30 mouse cellular contexts compared by ENCODE assay signal in genomic region chr9:15619767-15620166, GRCm38 (mm10). TPM values are rescaled to one million over a fixed set of nuclear protein-coding genes. Genes with fewer than 3 reads are reported as not detected.
A peak's percentile ranks its signal among the peaks of the same experiment; 100 is the strongest.
DNase-seq lines count a peak whose midpoint lies in the region; ATAC-seq lines count a peak whose summit lies in the region.
"Had no signal": no experiment of that assay in that cellular context is flagged by ENCODE, and none has a peak within 500 bp of the region (broad histone marks: within the 10 kb centered on the region; RNA-seq: fewer than 3 reads in every experiment).

No protein-coding gene starts in this region.

- H3K27ac ChIP-seq in midbrain, embryonic 16.5 days (ENCODE audit: low read length), result no peak overlapping the region
- H3K27ac ChIP-seq in midbrain, embryonic 14.5 days (replicated peaks; ENCODE audit: low read depth, low read length), result no peak overlapping the region
- H3K27ac ChIP-seq in limb, embryonic 11.5 days (replicated peaks; ENCODE audit: low read depth, low read length), result no peak overlapping the region
- H3K27ac ChIP-seq: heart, embryonic 15.5 days; intestine, embryonic 15.5 days; limb, embryonic 13.5 days; liver, embryonic 12.5 days; midbrain, embryonic 12.5 days had no signal

- peak; percentile 58; the same call in 1 of the 2 replicates for ATAC-seq in midbrain, embryonic 16.5 days
- ATAC-seq in midbrain, embryonic 14.5 days (ENCODE audit: low FRiP score, low TSS enrichment), result no peak; the same call in 1 of the 2 replicates
- ATAC-seq in limb, embryonic 11.5 days (ENCODE audit: insufficient number of reproducible peaks, low FRiP score, low TSS enrichment, low read depth), result 0 out of 2 replicates have a peak, but pooled peaks have one; percentile 17
- ATAC-seq: intestine, embryonic 15.5 days; liver, embryonic 12.5 days; Patski had no signal

- no peak overlapping the region for H3K4me2 ChIP-seq in midbrain, embryonic 16.5 days (ENCODE audit: low read length)
- H3K4me2 ChIP-seq in midbrain, embryonic 14.5 days (ENCODE audit: low read length), result no peak overlapping the region
- no peak overlapping the region for H3K4me2 ChIP-seq in limb, embryonic 11.5 days (ENCODE audit: low read depth, severe bottlenecking)
- H3K4me2 ChIP-seq: heart, embryonic 15.5 days; intestine, embryonic 15.5 days; limb, embryonic 13.5 days; liver, embryonic 12.5 days; midbrain, embryonic 12.5 days had no signal

- DNase-seq in heart, adult 11 months, result peak; percentile 56
- no peak for DNase-seq in heart, postnatal 25 days (ENCODE audit: low spot score)
- DNase-seq in midbrain, embryonic 14.5 days, result no peak
- peak; percentile 6 for DNase-seq in limb, embryonic 11.5 days (ENCODE audit: low spot score)
- DNase-seq in right cerebral cortex, postnatal 25 days, result no peak
- no peak for DNase-seq in gastrocnemius, adult 8-10 months (ENCODE audit: low spot score in 2 of 2)
- DNase-seq: adrenal gland, adult 2 months; B cell, adult 2 months; cerebellum, adult 11 months; cerebellum, adult 9-11 months; gastrocnemius, postnatal 25 days; heart, postnatal 4 days; kidney, adult 9 months; kidney, postnatal 14 days; lung, adult 18-20 months; lung, postnatal 10 days; right cerebral cortex, postnatal 14 days; spleen, adult 18-20 months; thymus, postnatal 14 days had no signal

- H3K9ac ChIP-seq in midbrain, embryonic 16.5 days (ENCODE audit: low read depth, low read length), result no peak overlapping the region
- H3K9ac ChIP-seq in midbrain, embryonic 14.5 days (replicated peaks; ENCODE audit: low read length), result no peak overlapping the region
- no peak overlapping the region for H3K9ac ChIP-seq in limb, embryonic 11.5 days (ENCODE audit: low read length)
- H3K9ac ChIP-seq: heart, embryonic 15.5 days; intestine, embryonic 15.5 days; limb, embryonic 13.5 days; liver, embryonic 12.5 days; midbrain, embryonic 12.5 days had no signal

- no peaks in the 10 kb centered on the region for H3K4me1 ChIP-seq in midbrain, embryonic 16.5 days (ENCODE audit: control insufficient read depth, insufficient read depth, low read length)
- H3K4me1 ChIP-seq in midbrain, embryonic 14.5 days (ENCODE audit: control insufficient read depth, insufficient read depth, low read length), result no peaks in the 10 kb centered on the region
- no peaks in the 10 kb centered on the region for H3K4me1 ChIP-seq in limb, embryonic 11.5 days (ENCODE audit: control insufficient read depth, insufficient read depth, low read length)
- H3K4me1 ChIP-seq: intestine, embryonic 15.5 days; liver, embryonic 12.5 days; midbrain, embryonic 12.5 days had no signal

- WGBS in midbrain, embryonic 16.5 days, result 63% methylated on average over 1 of the region's 1 CpGs
- WGBS in midbrain, embryonic 14.5 days, result 43% methylated on average over 1 of the region's 1 CpGs
- 54% methylated on average over 1 of the region's 1 CpGs for WGBS in limb, embryonic 11.5 days

- no peak overlapping the region for H3K4me3 ChIP-seq in midbrain, embryonic 16.5 days (ENCODE audit: low read depth, low read length)
- H3K4me3 ChIP-seq in midbrain, embryonic 14.5 days (replicated peaks; ENCODE audit: low read depth, low read length), result no peak overlapping the region
- H3K4me3 ChIP-seq in limb, embryonic 11.5 days (ENCODE audit: low read depth, low read length), result no peak overlapping the region
- H3K4me3 ChIP-seq: heart, embryonic 15.5 days; intestine, embryonic 15.5 days; limb, embryonic 13.5 days; liver, embryonic 12.5 days; midbrain, embryonic 12.5 days had no signal

- no peaks in the 10 kb centered on the region for H3K9me3 ChIP-seq in midbrain, embryonic 16.5 days (replicated peaks; ENCODE audit: control insufficient read depth, low read length, poor library complexity, severe bottlenecking)
- H3K9me3 ChIP-seq in midbrain, embryonic 14.5 days (ENCODE audit: control insufficient read depth, low read length), result no peaks in the 10 kb centered on the region
- no peaks in the 10 kb centered on the region for H3K9me3 ChIP-seq in limb, embryonic 11.5 days (ENCODE audit: control insufficient read depth, low read length)
- H3K9me3 ChIP-seq: G1E; heart, embryonic 15.5 days; intestine, embryonic 15.5 days; limb, embryonic 13.5 days; liver, embryonic 12.5 days; midbrain, embryonic 12.5 days had no signal

- intact Hi-C loops in heart, postnatal 25 days (cut with DNase I), result no loop called here

- no peaks in the 10 kb centered on the region for H3K27me3 ChIP-seq in midbrain, embryonic 16.5 days (ENCODE audit: control insufficient read depth, insufficient read depth, low read depth, low read length)
- H3K27me3 ChIP-seq in midbrain, embryonic 14.5 days (ENCODE audit: control insufficient read depth, insufficient read depth, low read length), result no peaks in the 10 kb centered on the region
- no peaks in the 10 kb centered on the region for H3K27me3 ChIP-seq in limb, embryonic 11.5 days (ENCODE audit: control insufficient read depth, insufficient read depth, low read length)
- H3K27me3 ChIP-seq: CH12.LX; heart, embryonic 15.5 days; intestine, embryonic 15.5 days; limb, embryonic 13.5 days; liver, embryonic 12.5 days; midbrain, embryonic 12.5 days had no signal

- H3K36me3 ChIP-seq in midbrain, embryonic 16.5 days (ENCODE audit: control insufficient read depth, insufficient read depth, low read length), result no peaks in the 10 kb centered on the region
- H3K36me3 ChIP-seq in midbrain, embryonic 14.5 days (ENCODE audit: control insufficient read depth, insufficient read depth, low read length), result no peaks in the 10 kb centered on the region
- H3K36me3 ChIP-seq in limb, embryonic 11.5 days (ENCODE audit: control insufficient read depth, insufficient read depth, low read length), result no peaks in the 10 kb centered on the region
- H3K36me3 ChIP-seq: G1E; heart, embryonic 15.5 days; intestine, embryonic 15.5 days; limb, embryonic 13.5 days; liver, embryonic 12.5 days; midbrain, embryonic 12.5 days had no signal

RNA-seq across cellular contexts. Expression of gene Deup1, which starts 8.0 kb away (rescaled TPM):
- total RNA-seq in heart, postnatal 25 days (2021), result under 1 TPM in 1 of 2 experiments, not detected in 1; 0.25 TPM
- 1.9 and 3.1 TPM in 2 replicates for polyA plus RNA-seq in midbrain, embryonic 16.5 days (2015; fragmentation: Nextera tagmentation; extraction: Ambion mirVana)
- polyA plus RNA-seq in midbrain, embryonic 14.5 days (2014; fragmentation: Nextera tagmentation; extraction: Ambion mirVana), result 0.67 and 0.75 TPM in 2 replicates
- 0.21 TPM in 1 of 2 replicates, not detected in the other for polyA plus RNA-seq in limb, embryonic 11.5 days (2014; fragmentation: Nextera tagmentation; extraction: Ambion mirVana)
- total RNA-seq in gastrocnemius, adult 8-10 months (2022), result under 1 TPM in 1 of 4 experiments, not detected in 3; 0.09 TPM
- total RNA-seq: common myeloid progenitor, adult 5-6 weeks; gastrocnemius, postnatal 25 days; megakaryocyte progenitor cell, adult 5-6 weeks had no signal
- polyA plus RNA-seq: adrenal gland, adult 2 months; G1E; liver, embryonic 12.5 days; Patski had no signal

Comparison
In these comparisons a context has a peak if more than half of its experiments do, and no peak if none do; other contexts are left out.
1. DNase-seq: peak in heart, adult 11 months (single experiment) and limb, embryonic 11.5 days (single experiment); none in heart, postnatal 25 days (single experiment), midbrain, embryonic 14.5 days (single experiment), right cerebral cortex, postnatal 25 days (single experiment) and gastrocnemius, adult 8-10 months (0 of 2).